Mouse (Mus musculus) intestine, postnatal 0 days (tissue): Measurements from ENCODE around the gene Nr1i3. TPM values are rescaled to one million over a fixed set of nuclear protein-coding genes. Genes with fewer than 3 reads are reported as not detected.

Experiments used
- ATAC-seq: fragments of 200-750 bp; cut with Nextera tagmentation; 2 replicates; pipeline ENCODE4 v1.8.0; 2017; ENCODE audit warnings: mild to moderate bottlenecking, moderate TSS enrichment, moderate library complexity
- H3K27ac ChIP-seq: fragments of 300-500 bp; sonication (generic); 2 replicates; pipeline ENCODE4 v1.5.1; 2014; ENCODE audit warnings: mild to moderate bottlenecking, low read depth, low read length, moderate library complexity
- H3K27me3 ChIP-seq: fragments of 300-500 bp; sonication (generic); replicated peaks from 2 replicates; pipeline ENCODE4 v1.6.1; 2014; ENCODE audit warnings: low read length, mixed read lengths; ENCODE audit not compliant: control insufficient read depth, insufficient read depth
- H3K36me3 ChIP-seq: fragments of 300-500 bp; sonication (generic); 2 replicates; pipeline ENCODE4 v1.6.1; 2014; ENCODE audit warnings: mild to moderate bottlenecking, moderate library complexity; ENCODE audit not compliant: control insufficient read depth, insufficient read depth
- H3K4me1 ChIP-seq: fragments of 300-500 bp; sonication (generic); replicated peaks from 2 replicates; pipeline ENCODE4 v1.6.1; 2014; ENCODE audit warnings: antibody characterized with exemption, low read length, mixed read lengths; ENCODE audit not compliant: control insufficient read depth, insufficient read depth
- H3K4me2 ChIP-seq: fragments of 300-500 bp; sonication (generic); replicated peaks from 2 replicates; pipeline ENCODE4 v1.6.1; 2014; ENCODE audit warnings: low read depth, mild to moderate bottlenecking, moderate library complexity
- H3K4me3 ChIP-seq: fragments of 300-500 bp; sonication (generic); 2 replicates; pipeline ENCODE4 v1.5.1; 2014; ENCODE audit warnings: low read depth, low read length
- H3K9ac ChIP-seq: fragments of 300-500 bp; sonication (generic); 2 replicates; pipeline ENCODE4 v1.6.1; 2014; ENCODE audit warnings: mild to moderate bottlenecking, low read depth, low read length
- H3K9me3 ChIP-seq: fragments of 300-500 bp; sonication (generic); 2 replicates; pipeline ENCODE4 v1.6.1; 2016; ENCODE audit warnings: mixed run types; ENCODE audit not compliant: control insufficient read depth
- CTCF ChIP-seq: sonication (generic); IDR thresholded peaks from 2 replicates; pipeline ENCODE4 v1.5.1; 2016; ENCODE audit warnings: low read depth, mild to moderate bottlenecking, control low read depth, antibody characterized with exemption, moderate library complexity
- whole genome bisulfite sequencing: fragments of 180-500 bp; shearing (Covaris S2); extraction: QIAGEN DNeasy Blood & Tissue Kit; methylation state at CpG from one replicate; pipeline ENCODE4 v1.1.7; 2014; 5-methylcytosine and 5-hydroxymethylcytosine counted together
- polyA plus RNA-seq: library from polyadenylated mRNA; unstranded; fragments of >200 nt; fragmentation: Nextera tagmentation; extraction: Ambion mirVana; gene quantifications from 2 replicates; pipeline ENCODE4 v1.2.1, GENCODE M21; 2015

Nr1i3 gene
- polyA plus RNA-seq, 1 experiment from 2014 or later: 30.9 TPM

DNA sequence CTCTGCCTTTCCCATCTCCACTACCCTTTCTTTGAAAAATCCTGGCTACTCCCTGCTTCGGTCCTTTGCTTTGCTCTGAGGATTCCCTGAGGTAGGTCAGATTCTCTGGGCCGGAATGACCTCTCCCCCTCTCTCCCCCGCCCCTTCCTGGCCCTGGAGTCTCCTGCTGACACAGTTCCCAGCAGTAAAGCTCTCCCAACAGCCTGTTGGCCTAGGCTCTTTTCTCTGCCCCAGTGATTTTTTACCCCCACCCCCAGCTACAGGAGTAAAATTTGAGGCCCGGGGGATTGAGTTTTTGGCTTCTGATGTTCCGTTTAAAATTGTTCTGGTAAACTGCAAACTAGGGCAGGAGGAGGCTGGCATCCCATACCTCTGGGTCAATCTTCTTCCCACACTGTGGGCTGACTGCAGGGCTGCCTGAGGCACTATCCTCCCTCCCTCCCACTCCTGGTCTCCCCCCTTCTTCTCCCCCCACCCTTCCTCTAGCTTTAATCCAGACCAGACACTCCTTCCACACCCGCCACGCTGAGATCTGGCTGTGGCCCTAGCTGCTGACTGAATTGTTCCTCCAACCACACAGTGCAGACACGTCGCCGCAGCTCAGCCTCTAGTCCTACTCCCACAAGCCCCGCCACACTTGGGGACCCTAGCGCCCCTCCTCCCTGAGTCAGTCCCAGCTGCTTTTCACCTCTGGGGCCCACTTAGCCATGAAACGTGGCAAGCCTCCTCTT lies 38.0 kb downstream of the Nr1i3 start:
- Histone ChIP-seq H3K9ac (no peak overlapping the region), H3K9me3 (no peaks in the 10 kb centered on the region), H3K4me3 (peak overlapping the region; percentile 35), H3K36me3 (0 out of 2 replicates have a peak, but pooled peaks cover 2% of the 10 kb centered on the region), H3K27ac (peak overlapping the region; percentile 24; the same call in 1 of the 2 replicates), H3K27me3 (no peaks in the 10 kb centered on the region; the same call in 1 of the 2 replicates), H3K4me2 (peak overlapping the region; percentile 58), H3K4me1 (no peaks in the 10 kb centered on the region; the same call in 1 of the 2 replicates)
- no peak for ATAC-seq
- no peak for TF ChIP-seq CTCF
- 38% methylated on average over 13 of the region's 13 CpGs for WGBS

- no peak overlapping the region for H3K9ac ChIP-seq
- 69% methylated on average over 17 of the region's 17 CpGs for WGBS
- H3K27ac ChIP-seq: no peak overlapping the region
- 0 out of 2 replicates have a peak, but pooled peaks cover 3% of the 10 kb centered on the region for H3K36me3 ChIP-seq
- TF ChIP-seq CTCF: no peak
- no peaks in the 10 kb centered on the region; the same call in 1 of the 2 replicates for H3K27me3 ChIP-seq
- H3K4me1 ChIP-seq: no peaks in the 10 kb centered on the region; the same call in 1 of the 2 replicates
- no peak for ATAC-seq
- H3K4me3 ChIP-seq: peak overlapping the region; percentile 35; the same call in 1 of the 2 replicates
- no peaks in the 10 kb centered on the region for H3K9me3 ChIP-seq
- peak overlapping the region; percentile 58 for H3K4me2 ChIP-seq
These were observed 38.6 kb downstream of the Nr1i3 start for GRCm38 (mm10) chr1:171252415-171252814.

DNA sequence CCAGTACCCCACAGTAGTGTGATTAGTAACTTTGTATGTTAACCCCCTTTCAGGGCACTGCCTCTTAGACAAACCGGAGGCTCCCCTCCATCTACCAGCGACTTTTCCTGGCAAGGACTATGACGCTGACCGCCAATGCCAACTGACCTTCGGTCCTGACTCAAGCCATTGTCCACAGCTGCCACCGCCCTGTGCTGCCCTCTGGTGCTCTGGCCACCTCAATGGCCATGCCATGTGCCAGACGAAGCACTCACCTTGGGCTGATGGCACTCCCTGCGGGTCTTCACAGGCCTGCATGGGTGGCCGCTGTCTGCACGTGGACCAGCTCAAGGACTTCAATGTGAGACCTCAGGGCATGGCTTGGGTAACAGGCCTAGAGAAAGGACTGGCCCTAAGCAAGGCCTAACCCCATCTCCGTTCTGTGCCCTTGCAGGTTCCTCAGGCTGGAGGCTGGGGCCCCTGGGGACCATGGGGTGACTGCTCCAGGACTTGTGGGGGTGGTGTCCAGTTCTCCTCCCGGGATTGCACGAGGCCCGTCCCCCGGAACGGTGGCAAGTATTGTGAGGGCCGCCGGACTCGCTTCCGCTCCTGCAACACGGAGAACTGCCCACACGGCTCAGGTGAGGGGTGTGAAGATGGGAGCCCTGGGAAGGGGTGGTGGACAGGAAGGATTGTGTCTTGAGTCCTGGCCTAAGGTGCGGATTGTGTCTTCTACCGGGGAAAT lies 42.5 kb downstream of the Nr1i3 start:
- no peak overlapping the region for H3K4me2 ChIP-seq
- H3K9me3 ChIP-seq: no peaks in the 10 kb centered on the region
- no peak for ATAC-seq
- H3K36me3 ChIP-seq: 0 out of 2 replicates have a peak, but pooled peaks cover 3% of the 10 kb centered on the region
- WGBS: 88% methylated on average over 24 of the region's 24 CpGs
- H3K4me3 ChIP-seq: no peak overlapping the region
- H3K4me1 ChIP-seq: no peaks in the 10 kb centered on the region
- peak; percentile 43 for TF ChIP-seq CTCF
- no peak overlapping the region for H3K27ac ChIP-seq
- H3K27me3 ChIP-seq: no peaks in the 10 kb centered on the region
- no peak overlapping the region for H3K9ac ChIP-seq

DNA sequence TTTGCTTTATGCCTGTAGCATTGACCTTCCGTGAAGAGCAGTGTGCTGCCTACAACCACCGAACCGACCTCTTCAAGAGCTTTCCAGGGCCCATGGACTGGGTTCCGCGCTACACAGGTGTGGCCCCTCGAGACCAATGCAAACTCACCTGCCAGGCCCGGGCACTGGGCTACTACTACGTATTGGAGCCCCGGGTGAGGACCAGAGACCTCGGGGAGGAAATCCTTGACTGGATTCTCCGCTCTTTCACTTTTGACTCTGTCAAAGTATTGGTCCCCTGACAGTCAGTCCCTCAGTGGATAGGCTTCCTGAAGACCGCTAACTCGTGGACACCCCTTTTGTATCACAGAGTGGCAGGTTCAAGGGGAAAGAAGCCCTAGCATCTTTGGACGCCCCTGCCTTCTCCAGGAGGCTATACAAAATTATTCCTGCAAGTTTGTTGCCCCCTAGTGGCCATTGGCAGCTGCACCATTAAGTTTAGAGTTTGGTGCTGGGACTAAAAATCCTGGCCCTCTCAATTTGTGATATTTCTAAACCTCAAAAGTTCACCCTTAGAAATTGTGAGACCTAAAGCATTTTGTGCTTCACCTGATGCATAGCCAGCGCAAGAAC lies 43.3 kb downstream of the Nr1i3 start:
- no peak for ATAC-seq
- 64% methylated on average over 15 of the region's 15 CpGs for WGBS
- H3K4me1 ChIP-seq: no peaks in the 10 kb centered on the region

GRCm38 (mm10) chr1:171257781-171258180 lies 44.0 kb downstream of the Nr1i3 start:
- no peak for TF ChIP-seq CTCF
- no peak for ATAC-seq

More for the DNA sequence above, 43.3 kb downstream of the Nr1i3 start:
- H3K9ac ChIP-seq: no peak overlapping the region
- no peaks in the 10 kb centered on the region for H3K9me3 ChIP-seq
- no peak overlapping the region for H3K27ac ChIP-seq
- TF ChIP-seq CTCF: peak; percentile 81
- H3K4me2 ChIP-seq: no peak overlapping the region
- H3K36me3 ChIP-seq: 0 out of 2 replicates have a peak, but pooled peaks cover 3% of the 10 kb centered on the region
- no peaks in the 10 kb centered on the region for H3K27me3 ChIP-seq
- no peak overlapping the region for H3K4me3 ChIP-seq

GRCm38 (mm10) chr1:171258921-171259320 lies 45.2 kb downstream of the Nr1i3 start:
- TF ChIP-seq CTCF: no peak
- ATAC-seq: no peak

More at GRCm38 (mm10) chr1:171257781-171258180, 44.0 kb downstream of the Nr1i3 start:
- H3K4me1 ChIP-seq: peaks cover 4% of the 10 kb centered on the region; the same call in 1 of the 2 replicates
- H3K27me3 ChIP-seq: no peaks in the 10 kb centered on the region
- WGBS: 88% methylated on average over 9 of the region's 9 CpGs
- H3K9me3 ChIP-seq: no peaks in the 10 kb centered on the region
- no peak overlapping the region for H3K9ac ChIP-seq
- H3K4me2 ChIP-seq: no peak overlapping the region
- no peak overlapping the region for H3K27ac ChIP-seq
- 0 out of 2 replicates have a peak, but pooled peaks cover 3% of the 10 kb centered on the region for H3K36me3 ChIP-seq
- H3K4me3 ChIP-seq: no peak overlapping the region

More at GRCm38 (mm10) chr1:171258921-171259320, 45.2 kb downstream of the Nr1i3 start:
- no peak overlapping the region for H3K4me2 ChIP-seq
- H3K4me3 ChIP-seq: no peak overlapping the region
- no peak overlapping the region for H3K9ac ChIP-seq
- H3K36me3 ChIP-seq: 0 out of 2 replicates have a peak, but pooled peaks cover 3% of the 10 kb centered on the region
- H3K9me3 ChIP-seq: no peaks in the 10 kb centered on the region
- H3K27me3 ChIP-seq: no peaks in the 10 kb centered on the region
- WGBS: 73% methylated on average over 17 of the region's 17 CpGs
- peaks cover 4% of the 10 kb centered on the region; the same call in 1 of the 2 replicates for H3K4me1 ChIP-seq
- no peak overlapping the region for H3K27ac ChIP-seq
